Mouse (Mus musculus) small intestine, adult 2 months (tissue): ENCODE measurements around the gene Dnm1. TPM values are rescaled to one million over a fixed set of nuclear protein-coding genes. Genes with fewer than 3 reads are reported as not detected.

Experiments
- H3K27ac ChIP-seq: fragments of 200-500 bp; 2 replicates; pipeline ENCODE4 v1.5.1; 2012; ENCODE audit warnings: low read depth, low read length, control low read depth, inconsistent platforms; ENCODE audit not compliant: insufficient read depth
- H3K27me3 ChIP-seq: fragments of 200-500 bp; 2 replicates; pipeline ENCODE4 v1.6.1; 2012; ENCODE audit warnings: mild to moderate bottlenecking, moderate library complexity, low read length, inconsistent platforms; ENCODE audit not compliant: control insufficient read depth, insufficient read depth
- H3K36me3 ChIP-seq: fragments of 200-500 bp; 2 replicates; pipeline ENCODE4 v1.6.1; 2012; ENCODE audit warnings: mild to moderate bottlenecking, low read length, control low read depth, inconsistent platforms; ENCODE audit not compliant: control insufficient read depth, insufficient read depth
- H3K4me1 ChIP-seq: fragments of 200-500 bp; 2 replicates; pipeline ENCODE4 v1.6.1; 2012; ENCODE audit warnings: low read length, inconsistent platforms, mixed read lengths; ENCODE audit not compliant: control insufficient read depth, insufficient read depth, insufficient read length
- H3K4me3 ChIP-seq: fragments of 200-500 bp; 2 replicates; pipeline ENCODE4 v1.5.1; 2012; ENCODE audit warnings: low read depth, mild to moderate bottlenecking, control low read depth, inconsistent platforms, low read length, moderate library complexity
- CTCF ChIP-seq: fragments of 200-500 bp; IDR thresholded peaks from 2 replicates; pipeline ENCODE4 v1.5.1; 2012; ENCODE audit warnings: low read depth, mild to moderate bottlenecking, control low read depth, inconsistent platforms, low read length, moderate library complexity, mixed read lengths; ENCODE audit not compliant: insufficient replicate concordance, insufficient read length; ENCODE audit errors: extremely low read depth
- POLR2A ChIP-seq: fragments of 200-500 bp; IDR thresholded peaks from 2 replicates; pipeline ENCODE4 v1.6.1; 2012; ENCODE audit warnings: low read depth, mild to moderate bottlenecking, control low read depth, inconsistent platforms, low read length, moderate library complexity
- whole genome bisulfite sequencing: fragments of 180-500 bp; shearing (Covaris S2); methylation state at CpG from one replicate; pipeline ENCODE4 v1.1.7; 2018; 5-methylcytosine and 5-hydroxymethylcytosine counted together
- polyA plus RNA-seq: library from polyadenylated mRNA; depleted of rRNA; stranded (reverse); fragments of >200 nt; gene quantifications from 2 replicates; pipeline ENCODE4 v1.2.3, GENCODE M21; 2012

Gene Dnm1
- polyA plus RNA-seq, 1 experiment = 480 TPM

DNA sequence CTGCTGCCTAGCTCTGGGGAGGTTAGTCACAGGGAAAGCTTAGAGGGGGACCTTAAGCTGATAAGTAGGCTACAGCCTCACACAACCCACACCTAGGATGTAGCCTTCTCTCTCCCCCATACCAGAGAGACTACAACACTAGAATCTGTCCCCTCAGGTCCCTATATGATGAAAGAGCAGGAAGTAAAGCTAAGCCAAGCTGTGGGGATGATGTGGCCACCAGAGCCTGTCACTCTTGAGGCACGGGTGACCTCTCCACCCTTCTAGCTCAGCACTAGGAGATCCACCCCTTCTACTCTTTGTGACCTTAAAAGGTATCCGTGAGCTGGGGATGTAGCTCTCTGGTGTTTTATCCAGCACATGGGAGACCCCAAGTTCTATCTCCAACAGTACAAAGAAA is 36.0 kb upstream of the Dnm1 start:
- no peaks in the 10 kb centered on the region for H3K27me3 ChIP-seq
- WGBS = 77% methylated on average over 2 of the region's 2 CpGs
- 0 out of 2 replicates have a peak, but pooled peaks cover 2% of the 10 kb centered on the region for H3K4me1 ChIP-seq
- no peak overlapping the region for H3K4me3 ChIP-seq
- TF ChIP-seq CTCF (no peak), POLR2A (no peak)
- no peak overlapping the region for H3K27ac ChIP-seq
- no peaks in the 10 kb centered on the region for H3K36me3 ChIP-seq

- Histone ChIP-seq H3K27me3 (no peaks in the 10 kb centered on the region), H3K4me3 (no peak within 1 kb of the TSS; the same call in 1 of the 2 replicates), H3K36me3 (no peaks in the 10 kb centered on the region), H3K4me1 (0 out of 2 replicates have a peak, but pooled peaks cover 2% of the 10 kb centered on the region), H3K27ac (no peak within 1 kb of the TSS)
- TF ChIP-seq POLR2A = no peak
- no peak for TF ChIP-seq CTCF
- 39% methylated on average over 5 of the region's 5 CpGs for WGBS
Measured at GRCm38 (mm10) chr2:32387706-32388490, 34.8 kb upstream of the Dnm1 start, which contains the start of gene Lcn2. TSS of gene Lcn2 (minus strand) at chr2:32388252.

- WGBS = 66% methylated on average over 2 of the region's 2 CpGs
- TF ChIP-seq CTCF (no peak), POLR2A (no peak)
- H3K4me3 ChIP-seq = no peak overlapping the region
- peaks cover 13% of the 10 kb centered on the region for H3K36me3 ChIP-seq
- peaks cover 4% of the 10 kb centered on the region; the same call in 1 of the 2 replicates for H3K4me1 ChIP-seq
- H3K27me3 ChIP-seq = no peaks in the 10 kb centered on the region
- no peak overlapping the region for H3K27ac ChIP-seq
Measured at GRCm38 (mm10) chr2:32382689-32383088, 29.6 kb upstream of the Dnm1 start.

DNA sequence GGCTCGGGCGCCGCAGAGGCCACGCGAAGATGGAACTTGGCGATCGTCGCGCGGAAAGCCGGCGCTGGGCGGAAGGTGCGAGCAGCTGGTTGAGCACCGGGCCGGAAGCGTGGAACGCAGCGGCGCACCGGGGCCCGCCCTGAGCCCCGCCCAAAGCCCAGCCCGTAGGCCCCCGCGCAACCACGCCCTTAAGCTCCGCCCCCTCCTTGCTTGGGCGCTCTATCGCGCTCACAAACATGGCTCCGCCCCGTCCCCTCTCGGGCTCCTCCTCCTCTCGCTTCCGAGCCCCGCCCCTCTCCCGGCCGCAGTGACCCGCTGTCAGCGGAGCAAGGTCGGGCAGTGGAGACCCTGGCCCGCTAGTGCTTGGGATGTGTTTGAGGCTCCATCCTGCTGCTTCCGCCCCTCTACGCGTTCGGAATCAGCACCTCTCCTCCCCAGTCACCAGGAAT is 28.7 kb upstream of the Dnm1 start, which contains the start of gene 1110008P14Rik:
Gene 1110008P14Rik (minus strand): TSS at position 164 of the 449 bp plus-strand sequence.
- Histone ChIP-seq H3K27ac (no peak within 1 kb of the TSS), H3K4me1 (peaks cover 4% of the 10 kb centered on the region; the same call in 1 of the 2 replicates), H3K27me3 (no peaks in the 10 kb centered on the region), H3K4me3 (peak within 1 kb of the TSS; percentile 77), H3K36me3 (peaks cover 20% of the 10 kb centered on the region)
- TF ChIP-seq CTCF = no peak
- no peak for TF ChIP-seq POLR2A
- under 1% methylated on average over 45 of the region's 47 CpGs for WGBS

DNA sequence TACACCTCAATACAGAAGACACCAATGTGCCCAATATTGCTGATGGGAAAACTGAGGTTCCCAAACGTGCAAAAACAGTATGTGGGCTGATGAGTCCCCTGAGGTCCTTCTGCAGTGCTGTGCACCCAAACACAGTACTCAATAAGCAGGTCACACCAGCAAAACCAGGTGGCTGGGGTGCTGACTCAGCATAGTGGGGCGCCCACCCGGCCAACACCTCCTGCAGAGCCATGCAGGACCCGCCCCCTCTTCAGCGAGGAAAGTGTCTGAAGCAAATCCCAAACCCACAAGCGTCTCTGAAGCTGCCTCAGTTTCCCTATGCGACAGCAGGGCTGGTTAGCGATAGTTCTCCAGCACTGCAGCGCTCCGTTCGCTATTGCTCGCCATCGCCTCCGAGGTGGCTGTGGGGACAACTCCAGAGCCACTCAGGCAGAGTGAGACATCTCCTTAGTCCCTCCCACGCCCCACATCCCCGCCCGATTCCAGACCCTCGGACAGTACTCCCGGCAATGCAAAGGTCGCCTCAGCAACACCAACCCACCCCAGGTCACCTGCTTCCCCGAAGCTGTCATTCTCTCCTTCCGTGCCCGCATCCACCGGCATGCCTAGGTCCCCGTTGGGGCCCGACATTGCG is 28.1 kb upstream of the Dnm1 start:
- WGBS = 1% methylated on average over 27 of the region's 27 CpGs
- no peak overlapping the region for H3K27ac ChIP-seq

DNA sequence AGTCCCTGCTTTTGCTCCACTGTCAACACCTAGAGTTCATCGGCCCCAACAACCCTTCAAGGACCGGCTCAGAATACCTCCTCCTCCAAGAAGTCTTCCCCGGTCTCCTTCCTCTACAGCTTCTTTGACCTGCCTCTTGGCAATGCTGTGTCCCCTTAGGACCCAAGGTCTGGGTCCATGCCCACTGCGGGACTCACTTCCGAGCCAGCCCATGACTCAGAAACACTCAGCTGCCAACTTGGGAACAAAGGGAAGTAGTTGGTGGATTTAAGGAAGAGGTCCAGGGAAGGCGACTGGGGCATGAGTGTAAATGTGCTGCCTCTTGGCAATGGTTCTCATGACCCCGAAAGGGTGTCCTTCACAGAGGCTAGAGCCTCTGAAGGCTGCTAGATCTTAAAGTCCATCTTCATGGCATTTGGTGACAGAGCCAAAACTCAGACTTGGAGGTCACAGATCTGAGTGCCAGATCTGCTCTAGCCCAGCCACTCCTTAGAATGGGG is 26.9 kb upstream of the Dnm1 start:
- peaks cover 4% of the 10 kb centered on the region; the same call in 1 of the 2 replicates for H3K4me1 ChIP-seq
- 67% methylated on average over 7 of the region's 7 CpGs for WGBS
- no peak overlapping the region for H3K27ac ChIP-seq
- TF ChIP-seq CTCF (no peak), POLR2A (no peak)
- H3K27me3 ChIP-seq = no peaks in the 10 kb centered on the region
- H3K36me3 ChIP-seq = peaks cover 37% of the 10 kb centered on the region
- no peak overlapping the region for H3K4me3 ChIP-seq

More for the DNA sequence above, 28.1 kb upstream of the Dnm1 start:
- peaks cover 25% of the 10 kb centered on the region for H3K36me3 ChIP-seq
- no peak for TF ChIP-seq POLR2A
- TF ChIP-seq CTCF = no peak
- peaks cover 4% of the 10 kb centered on the region; the same call in 1 of the 2 replicates for H3K4me1 ChIP-seq
- no peaks in the 10 kb centered on the region for H3K27me3 ChIP-seq
- H3K4me3 ChIP-seq = peak overlapping the region; percentile 77
